Mouse (Mus musculus) cerebellum, adult 11-12 months (tissue): ENCODE measurements at regions not wholly inside any gene's neighbourhood (a gene's known extent, or its start where the extent isn't known, plus 50 kb on each side); places are given as distances from the start of the nearest gene placed in this dataset.

ENCODE experiments used
- DNase-seq: peaks from one replicate; pipeline ENCODE4 v3.0.0; 2022

GRCm38 (mm10) chr13:72358243-72358904, 270.2 kb upstream of the Irx2 start:
- DNase-seq: no peak

- no peak for DNase-seq
These were observed 262.9 kb upstream of the Irx2 start for GRCm38 (mm10) chr13:72365534-72366271.

GRCm38 (mm10) chr13:72366281-72366680, 262.3 kb upstream of the Irx2 start:
- no peak for DNase-seq

- DNase-seq: no peak
These were observed 258.5 kb upstream of the Irx2 start for GRCm38 (mm10) chr13:72370131-72370530.

- DNase-seq: no peak
These were observed 257.6 kb upstream of the Irx2 start for GRCm38 (mm10) chr13:72370997-72371396.

GRCm38 (mm10) chr13:72393366-72393765, 235.3 kb upstream of the Irx2 start:
- no peak for DNase-seq

- no peak for DNase-seq
These were observed 227.9 kb upstream of the Irx2 start for GRCm38 (mm10) chr13:72400677-72401076.

GRCm38 (mm10) chr13:72409238-72409965, 219.2 kb upstream of the Irx2 start:
- DNase-seq: no peak

GRCm38 (mm10) chr13:72412656-72413055, 216.0 kb upstream of the Irx2 start:
- DNase-seq: no peak

GRCm38 (mm10) chr13:72416981-72417380, 211.6 kb upstream of the Irx2 start:
- no peak for DNase-seq

- DNase-seq: no peak
These were observed 210.8 kb upstream of the Irx2 start for GRCm38 (mm10) chr13:72417816-72418215.

GRCm38 (mm10) chr13:72418285-72418684, 210.3 kb upstream of the Irx2 start:
- DNase-seq: no peak

GRCm38 (mm10) chr13:72419532-72419931, 209.1 kb upstream of the Irx2 start:
- DNase-seq: no peak

- no peak for DNase-seq
These were observed 202.7 kb upstream of the Irx2 start for GRCm38 (mm10) chr13:72425917-72426316.

GRCm38 (mm10) chr13:72445336-72445735, 183.3 kb upstream of the Irx2 start:
- no peak for DNase-seq

- DNase-seq: no peak
These were observed 180.1 kb upstream of the Irx2 start for GRCm38 (mm10) chr13:72448458-72449058.

GRCm38 (mm10) chr13:72495353-72495752, 133.3 kb upstream of the Irx2 start:
- DNase-seq: no peak

GRCm38 (mm10) chr13:72497036-72497435, 131.6 kb upstream of the Irx2 start:
- DNase-seq: no peak

GRCm38 (mm10) chr13:72497521-72497920, 131.1 kb upstream of the Irx2 start:
- no peak for DNase-seq

GRCm38 (mm10) chr13:72505954-72506353, 122.7 kb upstream of the Irx2 start:
- no peak for DNase-seq

- no peak for DNase-seq
These were observed 90.0 kb upstream of the Irx2 start for GRCm38 (mm10) chr13:72538633-72539032.

GRCm38 (mm10) chr13:72541706-72542105, 86.9 kb upstream of the Irx2 start:
- no peak for DNase-seq

GRCm38 (mm10) chr13:72557951-72558350, 70.7 kb upstream of the Irx2 start:
- no peak for DNase-seq
